Mouse (Mus musculus) T-helper 2 cell (primary cell): ENCODE measurements around the gene Asic2.

Experiments
- in situ Hi-C: fragments of 300-600 bp; cut with MboI, MseI; formaldehyde crosslinking; loops from one replicate; pipeline ENCODE4 v1.15.1; 2025; ENCODE audit warnings: high pct_unique_total_duplicates

Asic2 gene

GRCm38 (mm10) chr11:81205471-81205870 is 762.8 kb downstream of the Asic2 start:
- in situ Hi-C loops: no loop called here

- in situ Hi-C loops: no loop called here
Measured at GRCm38 (mm10) chr11:81202578-81202977, 765.7 kb downstream of the Asic2 start.

- in situ Hi-C loops: no loop called here
Measured at GRCm38 (mm10) chr11:81193856-81194255, 774.4 kb downstream of the Asic2 start.

- in situ Hi-C loops: no loop called here
Measured at GRCm38 (mm10) chr11:81192155-81192554, 776.1 kb downstream of the Asic2 start.

- in situ Hi-C loops: no loop called here
Measured at GRCm38 (mm10) chr11:81189103-81189502, 779.2 kb downstream of the Asic2 start.

- in situ Hi-C loops: no loop called here
Measured at GRCm38 (mm10) chr11:81187851-81188250, 780.4 kb downstream of the Asic2 start.

- in situ Hi-C loops: no loop called here
Measured at GRCm38 (mm10) chr11:81184721-81185120, 783.5 kb downstream of the Asic2 start.

- in situ Hi-C loops: no loop called here
Measured at GRCm38 (mm10) chr11:81164890-81165289, 803.4 kb downstream of the Asic2 start.

GRCm38 (mm10) chr11:81163056-81163455 is 805.2 kb downstream of the Asic2 start:
- in situ Hi-C loops: no loop called here

- in situ Hi-C loops: no loop called here
Measured at GRCm38 (mm10) chr11:81153841-81154240, 814.4 kb downstream of the Asic2 start.

GRCm38 (mm10) chr11:81153161-81153840 is 815.0 kb downstream of the Asic2 start:
- in situ Hi-C loops: no loop called here

- in situ Hi-C loops: no loop called here
Measured at GRCm38 (mm10) chr11:81152460-81153160, 815.6 kb downstream of the Asic2 start.

GRCm38 (mm10) chr11:81152021-81152385 is 816.3 kb downstream of the Asic2 start:
- in situ Hi-C loops: no loop called here

- in situ Hi-C loops: no loop called here
Measured at GRCm38 (mm10) chr11:81151286-81152020, 816.8 kb downstream of the Asic2 start.

- in situ Hi-C loops: no loop called here
Measured at GRCm38 (mm10) chr11:81150621-81151020, 817.6 kb downstream of the Asic2 start.

GRCm38 (mm10) chr11:81148423-81148822 is 819.8 kb downstream of the Asic2 start:
- in situ Hi-C loops: no loop called here

- in situ Hi-C loops: no loop called here
Measured at GRCm38 (mm10) chr11:81146574-81147157, 821.6 kb downstream of the Asic2 start.

- in situ Hi-C loops: no loop called here
Measured at GRCm38 (mm10) chr11:81135141-81135540, 833.1 kb downstream of the Asic2 start.

GRCm38 (mm10) chr11:81133950-81134349 is 834.3 kb downstream of the Asic2 start:
- in situ Hi-C loops: no loop called here

- in situ Hi-C loops: no loop called here
Measured at GRCm38 (mm10) chr11:81132669-81133068, 835.6 kb downstream of the Asic2 start.

GRCm38 (mm10) chr11:81124363-81124762 is 843.9 kb downstream of the Asic2 start:
- in situ Hi-C loops: loop anchor here (5.0 kb wide), 1 partner anchor 92 kb away; no protein-coding TSS in a partner anchor

- in situ Hi-C loops: loop anchor here (5.0 kb wide), 1 partner anchor 88 kb away; no protein-coding TSS in a partner anchor
Measured at GRCm38 (mm10) chr11:81120024-81120576, 848.2 kb downstream of the Asic2 start.
